In the genomic region with DNA sequence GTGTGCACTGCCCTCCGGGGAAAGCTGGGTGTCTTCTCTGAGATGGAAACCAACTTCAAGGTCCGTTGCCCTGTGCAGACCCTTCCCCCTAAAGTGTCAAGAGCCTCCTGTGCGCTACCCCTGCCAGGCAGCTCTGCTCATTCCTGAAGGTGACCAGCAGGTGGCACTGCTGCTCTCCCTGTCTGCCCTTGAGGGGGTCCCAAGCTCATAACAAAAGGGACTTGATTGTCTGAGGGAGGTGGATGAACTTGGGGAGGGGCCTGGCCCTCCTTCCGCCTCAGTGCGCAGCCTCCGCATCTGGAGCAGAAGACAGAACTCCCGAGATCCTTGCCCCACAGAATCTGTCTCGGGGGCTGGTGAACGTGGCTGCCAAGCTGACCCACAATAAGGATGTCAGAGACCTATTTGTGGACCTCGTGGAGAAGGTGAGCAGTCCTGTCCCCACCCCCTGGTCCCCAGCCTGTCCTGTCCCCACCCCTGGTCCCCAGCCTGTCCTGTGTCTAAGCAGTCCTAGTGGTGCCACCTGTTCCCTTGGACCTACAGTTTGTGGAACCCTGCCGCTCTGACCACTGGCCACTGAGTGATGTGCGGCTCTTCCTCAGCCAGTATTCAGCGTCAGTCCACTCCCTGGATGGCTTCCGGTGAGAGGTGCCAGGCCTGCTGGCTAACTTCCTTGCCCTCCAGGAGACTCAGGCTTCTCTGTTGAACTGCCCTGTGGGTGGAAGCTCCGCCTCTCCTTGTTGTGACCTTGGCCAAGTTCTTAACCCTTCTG, we compare ENCODE assay signal across 7 mouse cellular contexts. TPM values are rescaled to one million over a fixed set of nuclear protein-coding genes. Genes with fewer than 3 reads are reported as not detected.
DNase-seq lines count a peak whose midpoint lies in the region; ATAC-seq and TF ChIP-seq lines count a peak whose summit lies in the region.

No protein-coding gene starts in this region.

- H3K9me3 ChIP-seq in heart, embryonic 15.5 days (replicated peaks), result no peaks in the 10 kb centered on the region
- H3K9me3 ChIP-seq in kidney, postnatal 0 days (replicated peaks; ENCODE audit: low read length), result no peaks in the 10 kb centered on the region
- no peaks in the 10 kb centered on the region for H3K9me3 ChIP-seq in midbrain, embryonic 11.5 days (ENCODE audit: control insufficient read depth, low read length)

- no peaks in the 10 kb centered on the region for H3K27me3 ChIP-seq in C2C12 (ENCODE audit: control insufficient read depth, insufficient read depth, insufficient read length)
- H3K27me3 ChIP-seq in heart, embryonic 15.5 days, result no peaks in the 10 kb centered on the region
- H3K27me3 ChIP-seq in kidney, postnatal 0 days (ENCODE audit: insufficient read depth, low read length), result no peaks in the 10 kb centered on the region
- no peaks in the 10 kb centered on the region for H3K27me3 ChIP-seq in midbrain, embryonic 11.5 days (ENCODE audit: control insufficient read depth, insufficient read depth, low read length)

- H3K4me3 ChIP-seq in C2C12 (ENCODE audit: insufficient read depth, poor library complexity, severe bottlenecking), result no peak overlapping the region
- H3K4me3 ChIP-seq in cortical plate, adult 2 months (ENCODE audit: insufficient read depth, low read length), result peak overlapping the region; percentile 12
- H3K4me3 ChIP-seq in heart, embryonic 15.5 days, result peak overlapping the region; percentile 36
- H3K4me3 ChIP-seq in kidney, postnatal 0 days (replicated peaks; ENCODE audit: low read depth, low read length), result no peak overlapping the region
- 0 out of 2 replicates have a peak overlapping the region, but pooled peaks have one; percentile 15 for H3K4me3 ChIP-seq in midbrain, embryonic 11.5 days (ENCODE audit: low read depth, low read length)

- H3K79me3 ChIP-seq in C2C12 (ENCODE audit: low read depth), result peaks cover 7% of the 10 kb centered on the region

- peak overlapping the region; percentile 48 for H3K9ac ChIP-seq in heart, embryonic 15.5 days
- H3K9ac ChIP-seq in kidney, postnatal 0 days (ENCODE audit: low read depth, low read length), result peak overlapping the region; percentile 40; the same call in 1 of the 2 replicates
- H3K9ac ChIP-seq in midbrain, embryonic 11.5 days (ENCODE audit: low read length), result peak overlapping the region; percentile 55

- H3K4me1 ChIP-seq in cortical plate, adult 2 months (ENCODE audit: control insufficient read depth, insufficient read depth, low read length), result no peaks in the 10 kb centered on the region
- H3K4me1 ChIP-seq in heart, embryonic 15.5 days (replicated peaks), result peaks cover 30% of the 10 kb centered on the region
- H3K4me1 ChIP-seq in kidney, postnatal 0 days (replicated peaks; ENCODE audit: insufficient read depth, low read length), result peaks cover 11% of the 10 kb centered on the region
- H3K4me1 ChIP-seq in midbrain, embryonic 11.5 days (ENCODE audit: control insufficient read depth, insufficient read depth, low read length), result peaks cover 14% of the 10 kb centered on the region

- H3K36me3 ChIP-seq in C2C12 (ENCODE audit: control insufficient read depth, insufficient read depth), result peaks cover 54% of the 10 kb centered on the region
- peaks cover 41% of the 10 kb centered on the region for H3K36me3 ChIP-seq in heart, embryonic 15.5 days
- H3K36me3 ChIP-seq in kidney, postnatal 0 days (ENCODE audit: insufficient read depth, low read length), result peaks cover 44% of the 10 kb centered on the region
- 0 out of 2 replicates have a peak, but pooled peaks cover 4% of the 10 kb centered on the region for H3K36me3 ChIP-seq in midbrain, embryonic 11.5 days (ENCODE audit: control insufficient read depth, insufficient read depth, low read length)

- TF ChIP-seq CTCF in C2C12 (IDR thresholded peaks at IDR 0.05; ENCODE audit: control insufficient read depth, insufficient read depth, insufficient read length), result peak; percentile 78
- peak; percentile 75 for TF ChIP-seq CTCF in cortical plate, adult 2 months (IDR thresholded peaks at IDR 0.05; ENCODE audit: extremely low read depth, insufficient read depth, low read length)
- peak; percentile 92 for TF ChIP-seq CTCF in kidney, postnatal 0 days (IDR thresholded peaks at IDR 0.05; ENCODE audit: low read depth)

- TF ChIP-seq POLR2A in cortical plate, adult 2 months (IDR thresholded peaks at IDR 0.05; ENCODE audit: extremely low read depth, insufficient read depth, low read length), result no peak

- peak; percentile 94 for DNase-seq in ES-CJ7 (ENCODE audit: low read depth, low spot score)
- DNase-seq in kidney, postnatal 0 days (ENCODE audit: low spot score), result peak; percentile 85
- peak; percentile 96 for DNase-seq in midbrain, embryonic 11.5 days (ENCODE audit: low spot score, missing footprints)
- DNase-seq in thymus, postnatal 10 days (ENCODE audit: low spot score in 2 of 2), result peak; percentile 50 to 75

- WGBS in heart, embryonic 15.5 days, result 35% methylated on average over 15 of the region's 15 CpGs
- WGBS in kidney, postnatal 0 days, result 24% methylated on average over 15 of the region's 15 CpGs
- 53% methylated on average over 15 of the region's 15 CpGs for WGBS in midbrain, embryonic 11.5 days

- no peak overlapping the region for H3ac ChIP-seq in C2C12 (ENCODE audit: control insufficient read depth, insufficient read length, low read depth)

- H3K4me2 ChIP-seq in heart, embryonic 15.5 days, result peak overlapping the region; percentile 54
- H3K4me2 ChIP-seq in kidney, postnatal 0 days (ENCODE audit: low read length), result peak overlapping the region; percentile 43
- H3K4me2 ChIP-seq in midbrain, embryonic 11.5 days, result peak overlapping the region; percentile 35

- no peak overlapping the region for H3K27ac ChIP-seq in cortical plate, adult 2 months (ENCODE audit: insufficient read depth, low read length)
- H3K27ac ChIP-seq in heart, embryonic 15.5 days, result peak overlapping the region; percentile 82
- peak overlapping the region; percentile 65 for H3K27ac ChIP-seq in kidney, postnatal 0 days
- H3K27ac ChIP-seq in midbrain, embryonic 11.5 days (ENCODE audit: low read depth, low read length), result peak overlapping the region; percentile 54

- peak; percentile 51; the same call in 1 of the 2 replicates for ATAC-seq in heart, embryonic 15.5 days (replicated peaks; ENCODE audit: insufficient number of reproducible peaks, insufficient read depth, low FRiP score, low read depth)
- ATAC-seq in kidney, postnatal 0 days (replicated peaks; ENCODE audit: low FRiP score, low read depth), result peak; percentile 33; the same call in 1 of the 2 replicates
- peak; percentile 74 for ATAC-seq in midbrain, embryonic 11.5 days (ENCODE audit: low FRiP score)

- H3K79me2 ChIP-seq in C2C12 (ENCODE audit: control insufficient read depth, insufficient read depth), result peaks cover 22% of the 10 kb centered on the region

TF ChIP-seq in C2C12, 6 proteins besides CTCF, POLR2A, EP300 and RAD21:
- TF ChIP-seq MYOG (IDR thresholded peaks at IDR 0.05; ENCODE audit: control insufficient read depth, extremely low read depth, insufficient read length), result no peak
- TF ChIP-seq MAX (IDR thresholded peaks at IDR 0.05), result no peak
- no peak for TF ChIP-seq FOSL1 (IDR thresholded peaks at IDR 0.05; ENCODE audit: insufficient read depth, low read length, poor library complexity, severe bottlenecking)
- no peak for TF ChIP-seq CEBPB (IDR thresholded peaks at IDR 0.05; ENCODE audit: low read depth)
- TF ChIP-seq USF1 (IDR thresholded peaks at IDR 0.05; ENCODE audit: low read depth), result no peak
- no peak for TF ChIP-seq MYOD1 (IDR thresholded peaks at IDR 0.05; ENCODE audit: control insufficient read depth, insufficient read length, low read depth)

RNA-seq across cellular contexts. Expression of gene Fibp, which starts 3.6 kb away (rescaled TPM):
- 83.7 TPM for polyA plus RNA-seq in C2C12 (2012; fragmentation: generic; extraction: Trizol)
- 129 and 131 TPM in 2 replicates for polyA plus RNA-seq in cortical plate, adult 2 months (2012; rRNA removed)
- 97.9 and 106 TPM in 2 replicates for polyA plus RNA-seq in heart, embryonic 15.5 days (2015; fragmentation: Nextera tagmentation; extraction: Ambion mirVana)
- 141 and 150 TPM in 2 replicates for polyA plus RNA-seq in kidney, postnatal 0 days (2015; fragmentation: Nextera tagmentation; extraction: Ambion mirVana)
- polyA plus RNA-seq in midbrain, embryonic 11.5 days (2014; fragmentation: Nextera tagmentation; extraction: Ambion mirVana), result 98.3 and 103 TPM in 2 replicates

RNA-seq across cellular contexts. Expression of gene Ctsw, which starts 4.3 kb away (rescaled TPM):
- 4.8 TPM for polyA plus RNA-seq in C2C12 (2012; fragmentation: generic; extraction: Trizol)
- 0.27 and 0.53 TPM in 2 replicates for polyA plus RNA-seq in cortical plate, adult 2 months (2012; rRNA removed)
- polyA plus RNA-seq in heart, embryonic 15.5 days (2015; fragmentation: Nextera tagmentation; extraction: Ambion mirVana), result 1.4 and 3.5 TPM in 2 replicates
- 0.79 and 1.2 TPM in 2 replicates for polyA plus RNA-seq in kidney, postnatal 0 days (2015; fragmentation: Nextera tagmentation; extraction: Ambion mirVana)
- 2.4 and 3.0 TPM in 2 replicates for polyA plus RNA-seq in midbrain, embryonic 11.5 days (2014; fragmentation: Nextera tagmentation; extraction: Ambion mirVana)

RNA-seq across cellular contexts. Expression of gene Ccdc85b, which starts 6.3 kb away (rescaled TPM):
- 30.5 TPM for polyA plus RNA-seq in C2C12 (2012; fragmentation: generic; extraction: Trizol)
- polyA plus RNA-seq in cortical plate, adult 2 months (2012; rRNA removed), result 23.8 and 24.5 TPM in 2 replicates
- polyA plus RNA-seq in heart, embryonic 15.5 days (2015; fragmentation: Nextera tagmentation; extraction: Ambion mirVana), result 9.0 and 9.9 TPM in 2 replicates
- 12.2 and 15.6 TPM in 2 replicates for polyA plus RNA-seq in kidney, postnatal 0 days (2015; fragmentation: Nextera tagmentation; extraction: Ambion mirVana)
- polyA plus RNA-seq in midbrain, embryonic 11.5 days (2014; fragmentation: Nextera tagmentation; extraction: Ambion mirVana), result 6.9 and 7.8 TPM in 2 replicates

RNA-seq across cellular contexts. Expression of gene Efemp2, which starts 9.8 kb away (rescaled TPM):
- polyA plus RNA-seq in C2C12 (2012; fragmentation: generic; extraction: Trizol), result 177 TPM
- 24.5 and 27.1 TPM in 2 replicates for polyA plus RNA-seq in cortical plate, adult 2 months (2012; rRNA removed)
- polyA plus RNA-seq in heart, embryonic 15.5 days (2015; fragmentation: Nextera tagmentation; extraction: Ambion mirVana), result 65.6 and 95.4 TPM in 2 replicates
- 126 and 140 TPM in 2 replicates for polyA plus RNA-seq in kidney, postnatal 0 days (2015; fragmentation: Nextera tagmentation; extraction: Ambion mirVana)
- 52.7 and 54.7 TPM in 2 replicates for polyA plus RNA-seq in midbrain, embryonic 11.5 days (2014; fragmentation: Nextera tagmentation; extraction: Ambion mirVana)

RNA-seq across cellular contexts. Expression of gene Fosl1, which starts 16.6 kb away (rescaled TPM):
- polyA plus RNA-seq in C2C12 (2012; fragmentation: generic; extraction: Trizol), result 146 TPM
- 0.21 TPM in 1 of 2 replicates, not detected in the other for polyA plus RNA-seq in cortical plate, adult 2 months (2012; rRNA removed)
- not detected in 2 replicates for polyA plus RNA-seq in heart, embryonic 15.5 days (2015; fragmentation: Nextera tagmentation; extraction: Ambion mirVana)
- polyA plus RNA-seq in kidney, postnatal 0 days (2015; fragmentation: Nextera tagmentation; extraction: Ambion mirVana), result 0.32 TPM in 1 of 2 replicates, not detected in the other
- not detected in 2 replicates for polyA plus RNA-seq in midbrain, embryonic 11.5 days (2014; fragmentation: Nextera tagmentation; extraction: Ambion mirVana)

Comparison
In these comparisons a context has a peak if more than half of its experiments do, and no peak if none do; other contexts are left out.
1. H3K4me3 ChIP-seq: peak in cortical plate, adult 2 months (single experiment), heart, embryonic 15.5 days (single experiment) and midbrain, embryonic 11.5 days (single experiment); none in C2C12 (single experiment) and kidney, postnatal 0 days (single experiment).
2. Peak in every context shown above with its lines, with median percentiles within 50 percentile points of each other: CTCF ChIP-seq, DNase-seq, ATAC-seq, H3K4me2 ChIP-seq and H3K9ac ChIP-seq.